Mouse (Mus musculus): ENCODE data around the gene Olfr845. TPM values are rescaled to one million over a fixed set of nuclear protein-coding genes. Genes with fewer than 3 reads are reported as not detected.

Olfr845 gene
- polyA plus RNA-seq (2015; fragmentation: Nextera tagmentation; extraction: Ambion mirVana), result not detected in 2 replicates

GRCm38 (mm10) chr9:19336157-19336556 lies at the start of gene Olfr845:
Olfr845 (plus strand) TSS chr9:19336457.
- Histone ChIP-seq H3K4me3 (ENCODE audit: low read length) (no peak within 1 kb of the TSS), H3K9me3 (replicated peaks; ENCODE audit: control insufficient read depth, low read length) (peaks cover 5% of the 10 kb centered on the region; the same call in 1 of the 2 replicates), H3K36me3 (ENCODE audit: control insufficient read depth, insufficient read depth) (no peaks in the 10 kb centered on the region), H3K27me3 (ENCODE audit: control insufficient read depth, insufficient read depth, low read length) (no peaks in the 10 kb centered on the region), H3K4me2 (ENCODE audit: low read depth, low read length) (no peak within 1 kb of the TSS), H3K4me1 (ENCODE audit: control insufficient read depth, insufficient read depth, low read length) (no peaks in the 10 kb centered on the region), H3K27ac (ENCODE audit: low read length) (no peak within 1 kb of the TSS), H3K9ac (ENCODE audit: low read length) (no peak within 1 kb of the TSS)
- no peak for ATAC-seq (replicated peaks; ENCODE audit: extremely low read depth, insufficient read depth, low FRiP score)
- WGBS, result 57% methylated on average over 1 of the region's 1 CpGs

GRCm38 (mm10) chr9:19316047-19316446 lies 20.2 kb upstream of the Olfr845 start, which contains the start of gene Olfr844:
Olfr844 (plus strand) TSS chr9:19316347.
- Histone ChIP-seq H3K27me3 (ENCODE audit: control insufficient read depth, insufficient read depth, low read length) (no peaks in the 10 kb centered on the region), H3K4me1 (ENCODE audit: control insufficient read depth, insufficient read depth, low read length) (no peaks in the 10 kb centered on the region), H3K36me3 (ENCODE audit: control insufficient read depth, insufficient read depth) (no peaks in the 10 kb centered on the region), H3K4me3 (ENCODE audit: low read length) (no peak within 1 kb of the TSS), H3K9me3 (replicated peaks; ENCODE audit: control insufficient read depth, low read length) (no peaks in the 10 kb centered on the region; the same call in 1 of the 2 replicates), H3K27ac (ENCODE audit: low read length) (no peak within 1 kb of the TSS), H3K4me2 (ENCODE audit: low read depth, low read length) (no peak within 1 kb of the TSS), H3K9ac (ENCODE audit: low read length) (no peak within 1 kb of the TSS)
- no peak for ATAC-seq (replicated peaks; ENCODE audit: extremely low read depth, insufficient read depth, low FRiP score)

- Histone ChIP-seq H3K27me3 (ENCODE audit: control insufficient read depth, insufficient read depth, low read length) (no peaks in the 10 kb centered on the region), H3K4me2 (ENCODE audit: low read depth, low read length) (no peak within 1 kb of the TSS)
- 31% methylated on average over 1 of the region's 1 CpGs for WGBS
Measured at GRCm38 (mm10) chr9:19363905-19364304, 27.6 kb downstream of the Olfr845 start, which contains the start of gene Olfr846. Olfr846 (minus strand) TSS chr9:19364005.

GRCm38 (mm10) chr9:19378569-19378968 lies 42.3 kb downstream of the Olfr845 start, which contains the start of gene Olfr847:
Olfr847 (minus strand) TSS chr9:19378669.
- H3K36me3 ChIP-seq (ENCODE audit: control insufficient read depth, insufficient read depth), result no peaks in the 10 kb centered on the region
- H3K4me2 ChIP-seq (ENCODE audit: low read depth, low read length), result no peak within 1 kb of the TSS
- H3K9me3 ChIP-seq (replicated peaks; ENCODE audit: control insufficient read depth, low read length), result no peaks in the 10 kb centered on the region
- 60% methylated on average over 1 of the region's 1 CpGs for WGBS
- no peaks in the 10 kb centered on the region for H3K4me1 ChIP-seq (ENCODE audit: control insufficient read depth, insufficient read depth, low read length)
- no peak for ATAC-seq (replicated peaks; ENCODE audit: extremely low read depth, insufficient read depth, low FRiP score)
- H3K4me3 ChIP-seq (ENCODE audit: low read length), result no peak within 1 kb of the TSS
- no peaks in the 10 kb centered on the region for H3K27me3 ChIP-seq (ENCODE audit: control insufficient read depth, insufficient read depth, low read length)
- no peak within 1 kb of the TSS for H3K9ac ChIP-seq (ENCODE audit: low read length)
- H3K27ac ChIP-seq (ENCODE audit: low read length), result no peak within 1 kb of the TSS

More at GRCm38 (mm10) chr9:19363905-19364304, 27.6 kb downstream of the Olfr845 start, which contains the start of gene Olfr846:
- no peak within 1 kb of the TSS for H3K9ac ChIP-seq (ENCODE audit: low read length)
- H3K4me3 ChIP-seq (ENCODE audit: low read length), result no peak within 1 kb of the TSS
- no peak within 1 kb of the TSS for H3K27ac ChIP-seq (ENCODE audit: low read length)
- ATAC-seq (replicated peaks; ENCODE audit: extremely low read depth, insufficient read depth, low FRiP score), result no peak
- no peaks in the 10 kb centered on the region for H3K4me1 ChIP-seq (ENCODE audit: control insufficient read depth, insufficient read depth, low read length)
- H3K9me3 ChIP-seq (replicated peaks; ENCODE audit: control insufficient read depth, low read length), result 0 out of 2 replicates have a peak, but pooled peaks cover 3% of the 10 kb centered on the region
- H3K36me3 ChIP-seq (ENCODE audit: control insufficient read depth, insufficient read depth), result no peaks in the 10 kb centered on the region

Other genes starting within 250 kb of the Olfr845 start
- not detected in 2 replicates for gene Olfr836, start 216.1 kb upstream of the Olfr845 start, polyA plus RNA-seq (2015; fragmentation: Nextera tagmentation; extraction: Ambion mirVana)
- gene Olfr837, start 200.1 kb upstream of the Olfr845 start, polyA plus RNA-seq (2015; fragmentation: Nextera tagmentation; extraction: Ambion mirVana), result not detected in 2 replicates
- not detected in 2 replicates for gene Olfr839-ps1, start 159.1 kb upstream of the Olfr845 start, polyA plus RNA-seq (2015; fragmentation: Nextera tagmentation; extraction: Ambion mirVana)
- gene Olfr843, start 84.5 kb upstream of the Olfr845 start, polyA plus RNA-seq (2015; fragmentation: Nextera tagmentation; extraction: Ambion mirVana), result not detected in 2 replicates
- gene Olfr844, start 20.1 kb upstream of the Olfr845 start, polyA plus RNA-seq (2015; fragmentation: Nextera tagmentation; extraction: Ambion mirVana), result not detected in 2 replicates
- gene Olfr846, start 27.5 kb downstream of the Olfr845 start, polyA plus RNA-seq (2015; fragmentation: Nextera tagmentation; extraction: Ambion mirVana), result not detected in 2 replicates
- gene Olfr847, start 42.2 kb downstream of the Olfr845 start, polyA plus RNA-seq (2015; fragmentation: Nextera tagmentation; extraction: Ambion mirVana), result not detected in 2 replicates
- gene Olfr849, start 103.8 kb downstream of the Olfr845 start, polyA plus RNA-seq (2015; fragmentation: Nextera tagmentation; extraction: Ambion mirVana), result not detected in 2 replicates
- gene Olfr850, start 141.8 kb downstream of the Olfr845 start, polyA plus RNA-seq (2015; fragmentation: Nextera tagmentation; extraction: Ambion mirVana), result not detected in 2 replicates
- gene Olfr851, start 156.8 kb downstream of the Olfr845 start, polyA plus RNA-seq (2015; fragmentation: Nextera tagmentation; extraction: Ambion mirVana), result not detected in 2 replicates
- gene Olfr853, start 204.6 kb downstream of the Olfr845 start, polyA plus RNA-seq (2015; fragmentation: Nextera tagmentation; extraction: Ambion mirVana), result not detected in 2 replicates
- gene Olfr854, start 230.9 kb downstream of the Olfr845 start, polyA plus RNA-seq (2015; fragmentation: Nextera tagmentation; extraction: Ambion mirVana), result not detected in 2 replicates
- gene Olfr855, start 246.2 kb downstream of the Olfr845 start, polyA plus RNA-seq (2015; fragmentation: Nextera tagmentation; extraction: Ambion mirVana), result not detected in 2 replicates

Data from heart, embryonic 16.5 days (tissue).